Comparison of ENCODE assay signal across 20 mouse cellular contexts in the genomic region with DNA sequence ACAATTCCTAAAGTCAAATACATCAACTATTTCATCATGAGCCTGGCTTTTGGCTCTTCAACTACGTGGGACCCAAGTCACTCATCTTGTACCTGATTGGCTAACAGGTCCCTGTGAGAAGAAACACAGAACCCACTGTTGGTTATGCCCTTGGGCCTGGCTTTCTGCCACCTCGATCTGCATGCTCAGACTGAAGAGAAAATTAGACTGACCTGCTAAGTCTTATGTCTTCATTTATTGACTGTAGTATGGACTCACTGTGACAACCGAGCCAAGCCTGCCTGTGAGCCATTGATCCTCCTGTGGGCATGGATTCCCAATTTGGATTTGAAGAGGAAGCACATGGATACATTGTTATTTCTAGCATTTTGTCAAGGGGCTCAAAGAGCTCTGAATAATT.
DNase-seq lines count a peak whose midpoint lies in the region.
"Had no signal": no experiment of that assay in that cellular context is flagged by ENCODE, and none has a peak within 500 bp of the region (broad histone marks: within the 10 kb centered on the region; RNA-seq: fewer than 3 reads in every experiment).

No protein-coding gene starts in this region.

- intact Hi-C loops in left cerebral cortex, postnatal 4 days (cut with DNase I) = no loop called here
- intact Hi-C loops in left cerebral cortex, postnatal 10 days (cut with DNase I) = no loop called here

- peak; percentile 38 to 54 for DNase-seq in cerebellum, postnatal 10 days
- DNase-seq in cerebellum, adult 9-11 months = no peak
- DNase-seq in left cerebral cortex, postnatal 4 days = peak; percentile 60
- no peak for DNase-seq in left cerebral cortex, adult 11 months (ENCODE audit: low spot score)
- peak; percentile 19 for DNase-seq in right cerebral cortex, postnatal 4 days
- DNase-seq in right cerebral cortex, postnatal 36 days (ENCODE audit: low spot score in 2 of 2) = no peak
- no peak for DNase-seq in frontal cortex, postnatal 25 days (ENCODE audit: low spot score in 2 of 2)
- DNase-seq in left cerebral cortex, postnatal 10 days (ENCODE audit: extremely low spot score in 1 of 2, low spot score in 2 of 2) = no peak
- DNase-seq: adrenal gland, adult 2 months; adrenal gland, postnatal 36 days; cerebellum, adult 2 months; cerebellum, postnatal 36 days; gastrocnemius, postnatal 25 days; heart, adult 18-20 months; heart, postnatal 4 days; kidney, adult 8-10 months; layer of hippocampus, postnatal 36 days; liver, postnatal 0 days; lung, postnatal 36 days; thymus, postnatal 25 days had no signal

Comparison
In these comparisons a context has a peak if more than half of its experiments do, and no peak if none do; other contexts are left out.
1. DNase-seq: peak in cerebellum, postnatal 10 days (2 of 2), left cerebral cortex, postnatal 4 days (single experiment) and right cerebral cortex, postnatal 4 days (single experiment); none in cerebellum, adult 9-11 months (single experiment), left cerebral cortex, adult 11 months (single experiment), right cerebral cortex, postnatal 36 days (0 of 2), frontal cortex, postnatal 25 days (0 of 2) and left cerebral cortex, postnatal 10 days (0 of 2).